Mouse (Mus musculus) brain, embryonic 18.5 days (tissue): Measurements from ENCODE around the gene Psmg3.

Experiments
- DNase-seq: peaks from one replicate; pipeline ENCODE4 v3.0.0-alpha.2; 2012; ENCODE audit warnings: low read depth, low spot score

Gene Psmg3

GRCm38 (mm10) chr5:139826357-139827055, at the start of gene Psmg3, which contains the start of gene Gm26938:
Psmg3 (minus strand) TSS chr5:139826885.
Gm26938 (minus strand) TSS chr5:139826407.
- DNase-seq: peak; percentile 74

GRCm38 (mm10) chr5:139871526-139871925, 44.8 kb upstream of the Psmg3 start:
- DNase-seq: no peak

GRCm38 (mm10) chr5:139870886-139871285, 44.2 kb upstream of the Psmg3 start:
- DNase-seq: no peak

GRCm38 (mm10) chr5:139862759-139863158, 36.1 kb upstream of the Psmg3 start:
- DNase-seq: peak; percentile 20

- no peak for DNase-seq
These were observed 33.8 kb upstream of the Psmg3 start for GRCm38 (mm10) chr5:139860328-139861104.

DNA sequence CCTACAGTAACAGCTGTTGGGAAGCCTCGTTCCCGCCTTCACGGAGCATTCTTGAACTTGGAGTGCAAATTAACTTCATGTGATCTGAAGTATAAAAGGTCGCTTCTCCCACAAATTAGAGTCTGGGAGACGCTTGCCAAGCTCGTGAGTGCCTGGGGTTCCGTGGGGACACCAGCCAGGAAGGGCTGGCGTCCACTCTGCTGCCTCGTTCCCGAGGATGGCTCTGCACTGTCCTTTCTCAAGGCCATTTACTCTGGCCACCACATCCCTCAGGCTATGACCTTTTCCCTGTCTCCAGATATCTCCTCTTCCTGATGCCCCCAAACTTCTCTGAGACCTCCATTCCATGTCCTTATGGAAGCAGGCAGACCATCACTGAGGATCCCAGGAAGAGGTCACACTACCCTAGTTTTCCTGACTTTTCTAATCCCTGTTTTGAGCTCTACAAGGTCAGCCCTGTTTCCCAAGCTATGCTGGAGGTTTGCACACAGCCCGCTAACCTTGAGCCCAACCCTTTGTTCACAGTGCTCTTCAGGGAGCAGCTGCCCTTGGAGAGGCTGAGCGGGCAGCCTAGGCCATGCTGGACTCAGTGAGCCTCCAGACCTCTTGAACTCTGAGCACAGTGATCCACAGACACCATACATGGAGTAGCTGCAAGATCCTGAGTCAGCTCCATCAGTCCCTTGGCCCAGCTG, 23.1 kb upstream of the Psmg3 start:
- DNase-seq: no peak

GRCm38 (mm10) chr5:139839142-139839541, 12.5 kb upstream of the Psmg3 start:
- no peak for DNase-seq

GRCm38 (mm10) chr5:139838476-139838892, 11.8 kb upstream of the Psmg3 start:
- DNase-seq: peak; percentile 30

- no peak for DNase-seq
These were observed 9.0 kb upstream of the Psmg3 start for GRCm38 (mm10) chr5:139835706-139836105.

DNA sequence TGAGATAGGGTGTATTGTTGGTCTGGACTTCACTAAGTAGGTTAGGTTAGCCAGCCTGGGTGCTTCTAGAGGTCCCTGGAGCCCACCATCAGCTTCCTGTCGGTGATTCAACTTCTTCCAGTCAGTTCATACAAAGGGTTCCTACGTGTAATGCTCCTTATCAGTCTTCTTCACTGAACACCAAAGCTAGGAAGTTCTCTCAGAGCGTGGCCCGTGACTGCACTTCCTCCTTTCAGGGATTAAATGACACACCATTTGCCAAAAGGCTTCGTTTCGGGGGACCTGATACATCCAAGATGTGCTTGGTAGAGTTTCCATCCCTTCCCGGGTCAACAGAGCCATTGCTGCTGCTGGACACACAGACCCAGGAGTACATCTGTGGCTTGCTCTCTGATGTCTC, 5.4 kb upstream of the Psmg3 start:
- DNase-seq: no peak

DNA sequence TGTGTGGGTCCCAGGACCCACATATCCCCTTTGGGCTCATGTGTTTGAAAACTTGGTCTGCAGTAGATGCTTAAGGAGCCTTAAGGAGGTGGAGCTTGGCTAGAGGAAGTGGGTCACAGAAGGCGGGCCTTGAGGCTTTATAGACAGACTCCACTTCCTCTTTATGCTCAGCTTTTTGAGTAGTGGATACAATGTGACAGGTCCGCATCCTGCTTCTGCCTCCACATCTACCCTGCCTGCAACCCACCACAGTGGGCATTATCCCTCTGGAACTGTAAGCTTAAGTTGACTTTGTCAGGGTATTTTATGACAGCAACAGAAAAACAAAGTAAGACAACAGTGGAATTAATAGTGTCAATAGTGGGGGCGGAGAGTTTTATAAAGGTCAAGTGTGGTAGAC, 4.0 kb upstream of the Psmg3 start:
- DNase-seq: no peak

GRCm38 (mm10) chr5:139829384-139829783, 2.7 kb upstream of the Psmg3 start:
- peak; percentile 18 for DNase-seq

- no peak for DNase-seq
These were observed 908 bp upstream of the Psmg3 start for GRCm38 (mm10) chr5:139827593-139827992.

- no peak for DNase-seq
These were observed 738 bp downstream of the Psmg3 start for GRCm38 (mm10) chr5:139825947-139826346.

DNA sequence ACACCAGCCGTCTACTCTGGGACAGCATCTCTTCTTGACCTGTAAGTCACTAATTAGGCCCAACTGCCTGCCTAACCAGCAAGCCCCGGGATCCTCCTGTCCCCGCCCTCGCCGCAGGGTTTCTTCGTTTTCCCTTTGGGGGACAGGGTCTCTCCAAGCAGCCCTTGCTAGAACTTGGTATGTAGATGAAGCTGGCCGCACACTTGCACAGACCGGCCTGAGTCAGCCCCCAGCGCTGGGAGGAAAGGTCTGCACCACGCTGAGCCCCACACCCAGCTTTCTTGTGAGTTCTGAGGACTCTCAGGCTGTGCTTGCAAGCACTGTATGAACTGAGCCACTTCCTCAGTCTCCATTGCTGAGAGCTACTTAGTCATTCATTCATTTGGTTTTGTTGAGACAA, 2.2 kb downstream of the Psmg3 start:
- no peak for DNase-seq

DNA sequence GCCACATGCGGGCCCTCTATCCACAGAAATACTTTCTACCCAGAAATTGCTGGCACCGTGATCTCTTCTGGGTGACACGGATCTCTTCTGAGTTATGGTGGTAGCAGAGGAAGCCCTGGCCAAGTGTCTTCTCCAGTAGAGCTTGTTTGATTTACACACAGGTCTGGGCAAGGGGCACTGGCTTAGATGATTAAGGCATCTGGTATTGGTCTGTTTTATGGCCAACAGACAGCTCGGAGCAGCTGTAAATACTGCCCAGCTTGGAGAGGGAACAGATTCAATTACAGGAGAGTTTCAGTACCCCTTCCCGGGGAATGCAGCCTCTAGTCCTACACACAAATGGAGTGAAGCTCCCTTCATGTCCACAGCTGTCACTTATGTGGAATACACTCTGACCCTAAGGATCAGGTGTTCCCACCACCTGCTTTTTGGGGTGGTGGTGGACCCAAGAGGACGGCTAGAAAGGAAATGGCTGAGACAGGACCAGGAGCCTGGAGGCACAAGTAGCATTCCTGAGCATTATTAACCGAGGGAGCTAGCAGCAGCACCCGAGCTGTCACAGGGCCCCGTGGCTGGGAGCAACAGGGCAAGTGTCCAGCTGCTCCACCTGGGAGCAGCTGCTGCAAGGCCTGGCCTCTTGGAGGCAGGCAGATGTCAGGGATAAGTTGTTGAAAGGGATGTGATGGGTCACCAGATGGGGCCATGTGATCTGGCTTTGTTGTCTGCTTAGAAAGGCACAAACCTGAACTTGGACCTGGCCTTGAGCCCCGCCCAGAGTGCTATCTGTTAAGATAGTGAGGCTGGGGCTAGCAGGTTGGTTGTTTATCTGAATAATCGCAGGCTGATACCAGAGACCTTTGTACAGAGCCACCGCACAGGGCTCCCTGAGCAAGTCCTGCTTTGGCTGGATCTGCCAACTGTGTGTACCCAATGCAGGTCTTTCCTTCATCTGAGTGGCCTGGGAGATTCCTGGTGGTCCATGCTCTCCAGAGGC, 4.9 kb downstream of the Psmg3 start:
- no peak for DNase-seq

DNA sequence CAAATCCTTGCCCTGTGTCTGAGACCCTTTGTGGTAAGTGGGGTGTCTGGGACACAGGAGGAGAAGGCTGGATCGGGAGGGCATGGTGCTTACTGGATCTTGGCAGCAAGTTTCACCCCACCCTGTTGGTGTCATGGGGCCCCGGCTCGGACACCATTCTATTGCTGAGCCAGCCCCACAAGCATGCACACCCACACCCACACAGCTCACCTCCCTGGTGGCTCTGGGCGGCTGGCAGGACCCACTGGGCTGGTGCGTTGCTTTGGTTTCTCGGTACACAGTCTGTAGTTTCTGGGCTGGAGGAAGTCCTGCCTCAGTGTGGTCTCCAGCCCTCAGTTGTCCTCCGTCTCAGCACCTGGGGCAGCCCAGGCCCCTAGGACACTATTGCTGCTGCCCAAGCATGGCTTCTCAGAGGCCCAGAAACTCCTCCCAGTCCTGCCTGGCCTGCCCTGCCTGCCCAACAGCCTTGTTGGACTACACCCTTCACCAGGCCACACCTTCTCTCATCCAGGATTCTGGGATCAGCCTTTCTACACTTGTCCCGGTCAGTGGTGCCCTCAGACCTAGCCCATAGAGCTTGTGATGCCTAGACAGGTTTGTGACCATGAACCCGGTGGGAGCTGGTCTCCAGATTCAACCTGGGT, 7.0 kb downstream of the Psmg3 start, which contains the start of gene Tmem184a:
Gene Tmem184a, minus strand, starts transcription at position 380 of the 644 bp plus-strand sequence.
- DNase-seq: no peak

DNA sequence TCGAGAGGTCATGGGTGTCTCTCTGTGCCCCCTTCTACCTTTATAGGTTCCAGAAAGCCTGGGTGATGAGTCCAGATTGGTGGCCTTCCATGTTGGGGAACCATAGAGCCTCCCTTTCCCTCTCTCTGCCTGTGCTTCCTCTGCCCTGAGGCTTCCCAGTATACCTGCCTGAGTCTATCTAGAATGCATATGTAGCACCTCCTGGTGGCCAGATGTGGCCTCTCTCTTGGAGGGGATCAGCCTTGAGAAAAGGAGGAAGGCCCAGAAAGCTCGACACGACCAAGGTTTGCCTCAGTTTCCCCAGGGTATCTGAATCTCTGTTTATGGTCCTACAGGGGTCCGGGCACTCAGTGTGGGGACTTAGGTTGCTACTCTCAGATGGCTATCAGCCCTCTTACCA, 7.9 kb downstream of the Psmg3 start:
- no peak for DNase-seq

GRCm38 (mm10) chr5:139818056-139818455, 8.6 kb downstream of the Psmg3 start:
- no peak for DNase-seq

GRCm38 (mm10) chr5:139817292-139817691, 9.4 kb downstream of the Psmg3 start:
- no peak for DNase-seq

DNA sequence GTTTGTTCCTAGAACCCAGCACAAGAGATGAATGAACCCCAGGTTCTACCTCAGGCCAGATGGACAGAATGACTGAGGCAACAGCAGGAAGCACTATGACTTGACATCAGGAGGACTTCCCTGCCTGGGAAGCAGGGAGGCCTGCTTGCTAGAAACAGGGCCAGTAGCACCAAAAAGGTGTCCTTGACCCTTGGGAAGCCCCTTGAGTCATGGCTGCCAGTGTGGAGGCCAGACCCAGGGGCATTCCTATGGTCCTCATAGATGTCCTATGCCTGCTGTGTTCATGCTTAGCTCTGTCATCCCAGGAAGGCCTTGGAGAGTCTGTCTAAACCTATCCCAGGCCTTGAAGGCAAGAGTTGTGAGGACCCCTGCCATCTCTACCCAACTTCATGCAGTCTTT, 10.2 kb downstream of the Psmg3 start:
- DNase-seq: no peak
